Mouse (Mus musculus) limb, embryonic 11.5 days (tissue): Measurements from ENCODE around the gene Tmem108. TPM values are rescaled to one million over a fixed set of nuclear protein-coding genes. Genes with fewer than 3 reads are reported as not detected.
"Not testable (repeated sequence)": the region's sequence is repeated elsewhere in the genome, so short reads cannot be mapped to it uniquely, and the experiment has no call there.

ENCODE experiments used
- ATAC-seq: fragments of 200-750 bp; cut with Nextera tagmentation; 2 replicates; pipeline ENCODE4 v1.8.0; 2017; ENCODE audit warnings: low read depth; ENCODE audit not compliant: insufficient number of reproducible peaks, low FRiP score, low TSS enrichment
- DNase-seq: peaks from one replicate; pipeline ENCODE4 v3.0.0-alpha.2; 2015; ENCODE audit warnings: low spot score
- H3K27ac ChIP-seq: fragments of 300-500 bp; sonication (generic); replicated peaks from 2 replicates; pipeline ENCODE4 v1.5.1; 2014; ENCODE audit warnings: low read depth, mild to moderate bottlenecking, low read length
- H3K27me3 ChIP-seq: fragments of 300-500 bp; sonication (generic); 2 replicates; pipeline ENCODE4 v1.6.1; 2014; ENCODE audit warnings: mild to moderate bottlenecking, low read length, mixed read lengths; ENCODE audit not compliant: control insufficient read depth, insufficient read depth
- H3K36me3 ChIP-seq: fragments of 300-500 bp; sonication (generic); 2 replicates; pipeline ENCODE4 v1.6.1; 2014; ENCODE audit warnings: mild to moderate bottlenecking, low read length, moderate library complexity, mixed read lengths; ENCODE audit not compliant: control insufficient read depth, insufficient read depth
- H3K4me1 ChIP-seq: fragments of 300-500 bp; sonication (generic); 2 replicates; pipeline ENCODE4 v1.6.1; 2014; ENCODE audit warnings: low read length, mixed read lengths; ENCODE audit not compliant: control insufficient read depth, insufficient read depth
- H3K4me2 ChIP-seq: fragments of 300-500 bp; sonication (generic); 2 replicates; pipeline ENCODE4 v1.6.1; 2014; ENCODE audit warnings: low read depth, mild to moderate bottlenecking, moderate library complexity; ENCODE audit not compliant: severe bottlenecking
- H3K4me3 ChIP-seq: fragments of 300-500 bp; sonication (generic); 2 replicates; pipeline ENCODE4 v1.5.1; 2014; ENCODE audit warnings: low read depth, low read length
- H3K9ac ChIP-seq: fragments of 300-500 bp; sonication (generic); 2 replicates; pipeline ENCODE4 v1.6.1; 2014; ENCODE audit warnings: mild to moderate bottlenecking, low read length
- H3K9me3 ChIP-seq: fragments of 300-500 bp; sonication (generic); 2 replicates; pipeline ENCODE4 v1.6.1; 2016; ENCODE audit warnings: low read length; ENCODE audit not compliant: control insufficient read depth
- WGBS: fragments of 180-500 bp; shearing (Covaris S2); extraction: QIAGEN DNeasy Blood & Tissue Kit; methylation state at CpG from one replicate; pipeline ENCODE4 v1.1.7; 2014; 5-methylcytosine and 5-hydroxymethylcytosine counted together
- polyA plus RNA-seq: library from polyadenylated mRNA; unstranded; fragments of >200 nt; fragmentation: Nextera tagmentation; extraction: Ambion mirVana; gene quantifications from 2 replicates; pipeline ENCODE4 v1.2.1, GENCODE M21; 2014

The Tmem108 gene
- polyA plus RNA-seq, 1 experiment from 2014 or later, result 11.9 TPM

DNA sequence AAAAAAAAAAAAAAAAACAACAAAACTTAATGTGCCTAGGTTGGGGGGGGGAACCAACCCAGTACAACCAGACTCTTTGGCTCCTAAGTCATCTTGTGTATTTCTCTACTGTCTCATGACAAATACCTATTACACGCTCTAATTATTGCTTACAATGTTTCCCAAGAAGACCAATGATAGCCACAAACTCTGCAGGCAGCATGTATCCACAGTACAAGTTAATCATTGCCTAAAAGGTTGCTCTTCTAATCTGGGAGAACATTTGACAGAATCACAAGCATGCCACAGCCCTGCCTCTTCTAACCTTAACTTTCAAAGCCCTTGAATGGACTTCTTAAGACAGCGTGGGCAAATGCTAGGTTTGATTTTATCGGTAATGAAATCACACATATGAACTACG lies 88.8 kb downstream of the Tmem108 start:
- H3K4me1 ChIP-seq, result no peaks in the 10 kb centered on the region
- no peak overlapping the region for H3K27ac ChIP-seq
- H3K4me3 ChIP-seq, result no peak overlapping the region
- H3K36me3 ChIP-seq, result no peaks in the 10 kb centered on the region
- H3K27me3 ChIP-seq, result no peaks in the 10 kb centered on the region
- no peak for ATAC-seq
- 91% methylated on average over 4 of the region's 4 CpGs for WGBS
- no peak overlapping the region for H3K4me2 ChIP-seq
- DNase-seq, result no peak
- no peak overlapping the region for H3K9ac ChIP-seq
- H3K9me3 ChIP-seq, result no peaks in the 10 kb centered on the region

DNA sequence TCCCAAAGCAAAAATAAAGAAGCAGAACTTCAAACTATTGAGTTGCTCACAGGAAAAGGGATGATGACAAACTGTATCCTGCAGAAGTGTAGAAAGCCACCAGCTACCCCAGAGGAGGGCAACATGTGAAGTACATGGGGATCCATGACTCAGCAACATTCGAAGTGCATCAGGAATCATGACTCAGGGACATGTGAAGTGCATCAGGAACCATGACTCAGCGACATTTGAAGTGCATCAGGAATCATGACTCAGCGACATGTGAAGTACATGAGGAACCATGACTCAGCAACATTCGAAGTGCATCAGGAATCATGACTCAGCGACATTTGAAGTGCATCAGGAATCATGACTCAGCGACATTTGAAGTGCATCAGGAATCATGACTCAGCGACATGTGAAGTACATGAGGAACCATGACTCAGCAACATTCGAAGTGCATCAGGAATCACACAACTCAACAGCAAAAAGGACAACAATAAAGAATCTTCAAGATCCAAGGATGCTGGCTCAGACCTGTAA lies 91.0 kb downstream of the Tmem108 start:
- H3K27me3 ChIP-seq, H3K4me3 ChIP-seq, H3K27ac ChIP-seq, H3K9me3 ChIP-seq, H3K9ac ChIP-seq, H3K36me3 ChIP-seq, H3K4me1 ChIP-seq, ATAC-seq, H3K4me2 ChIP-seq, DNase-seq: not testable (repeated sequence)
- WGBS, result 93% methylated on average over 8 of the region's 8 CpGs

DNA sequence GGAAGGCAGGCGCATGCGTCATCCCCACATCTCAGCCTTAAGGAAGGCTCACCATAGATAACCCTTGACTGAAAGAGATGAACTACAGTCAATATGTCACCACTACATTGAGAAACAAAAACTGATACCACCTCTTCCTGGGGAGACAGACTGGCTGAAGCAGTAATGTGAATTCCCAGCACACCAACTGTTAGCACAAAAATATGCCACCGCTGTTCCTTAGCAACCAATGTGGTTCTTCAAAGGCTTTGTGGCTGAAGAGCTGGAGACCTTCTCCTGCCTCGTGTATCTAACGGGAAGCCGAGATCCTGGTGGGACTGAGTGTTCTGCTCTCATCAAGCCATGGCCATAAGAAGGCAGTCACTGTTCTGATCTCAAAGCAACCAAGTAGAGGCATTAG lies 92.8 kb downstream of the Tmem108 start:
- H3K4me1 ChIP-seq, result no peaks in the 10 kb centered on the region
- ATAC-seq (no peak), DNase-seq (no peak)
- H3K4me2 ChIP-seq, result no peak overlapping the region
- 87% methylated on average over 6 of the region's 6 CpGs for WGBS
- no peaks in the 10 kb centered on the region for H3K27me3 ChIP-seq
- H3K36me3 ChIP-seq, result no peaks in the 10 kb centered on the region
- H3K27ac ChIP-seq, result no peak overlapping the region
- no peak overlapping the region for H3K4me3 ChIP-seq
- no peaks in the 10 kb centered on the region for H3K9me3 ChIP-seq
- no peak overlapping the region for H3K9ac ChIP-seq

DNA sequence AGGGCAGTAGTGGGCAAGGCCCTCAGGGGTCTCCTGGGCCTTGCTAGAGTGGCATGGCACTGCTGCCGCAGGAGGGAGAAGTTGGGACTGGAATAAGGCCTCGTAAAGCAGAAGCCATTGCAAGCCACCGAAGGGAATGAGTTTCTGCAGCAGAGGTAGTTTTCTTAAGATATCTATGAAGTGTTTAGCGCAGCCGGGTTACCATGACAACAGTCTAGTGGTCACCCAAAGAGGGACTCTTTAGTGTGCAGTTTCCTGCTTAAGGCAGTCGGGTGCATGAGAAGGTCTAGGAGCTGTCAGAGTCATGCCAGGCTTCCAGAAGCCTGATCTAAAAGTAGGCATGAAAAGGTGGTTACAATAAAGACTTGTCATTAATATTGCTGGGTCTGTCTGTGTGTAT lies 95.8 kb downstream of the Tmem108 start:
- Histone ChIP-seq H3K9me3 (no peaks in the 10 kb centered on the region), H3K27ac (no peak overlapping the region), H3K9ac (no peak overlapping the region), H3K4me1 (no peaks in the 10 kb centered on the region), H3K4me3 (no peak overlapping the region), H3K36me3 (no peaks in the 10 kb centered on the region), H3K4me2 (no peak overlapping the region), H3K27me3 (no peaks in the 10 kb centered on the region)
- ATAC-seq (no peak), DNase-seq (no peak)
- 84% methylated on average over 6 of the region's 6 CpGs for WGBS

DNA sequence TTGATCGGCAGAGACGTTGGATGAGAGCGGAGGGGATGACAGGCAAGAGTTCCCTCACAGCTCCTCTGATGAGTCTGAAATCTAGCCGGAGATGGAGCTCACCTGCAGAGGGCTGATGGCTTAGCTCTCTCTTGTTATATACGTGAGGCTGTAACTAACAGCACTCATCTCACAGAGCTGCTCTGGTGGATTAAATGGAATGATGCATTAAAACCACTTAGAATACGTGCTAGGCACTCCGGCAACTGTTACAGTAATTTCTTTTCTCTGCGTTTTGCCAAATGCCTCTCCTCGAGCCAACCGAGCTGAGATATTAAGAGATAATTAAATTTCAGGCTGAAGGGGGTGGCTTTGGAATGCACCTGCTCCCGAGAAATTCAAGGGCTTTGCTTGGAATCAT lies 97.5 kb downstream of the Tmem108 start:
- Histone ChIP-seq H3K9ac (no peak overlapping the region), H3K4me2 (no peak overlapping the region), H3K4me3 (no peak overlapping the region), H3K36me3 (no peaks in the 10 kb centered on the region), H3K9me3 (no peaks in the 10 kb centered on the region), H3K27ac (no peak overlapping the region), H3K4me1 (no peaks in the 10 kb centered on the region), H3K27me3 (no peaks in the 10 kb centered on the region)
- WGBS, result 91% methylated on average over 11 of the region's 11 CpGs
- ATAC-seq (no peak), DNase-seq (no peak)

DNA sequence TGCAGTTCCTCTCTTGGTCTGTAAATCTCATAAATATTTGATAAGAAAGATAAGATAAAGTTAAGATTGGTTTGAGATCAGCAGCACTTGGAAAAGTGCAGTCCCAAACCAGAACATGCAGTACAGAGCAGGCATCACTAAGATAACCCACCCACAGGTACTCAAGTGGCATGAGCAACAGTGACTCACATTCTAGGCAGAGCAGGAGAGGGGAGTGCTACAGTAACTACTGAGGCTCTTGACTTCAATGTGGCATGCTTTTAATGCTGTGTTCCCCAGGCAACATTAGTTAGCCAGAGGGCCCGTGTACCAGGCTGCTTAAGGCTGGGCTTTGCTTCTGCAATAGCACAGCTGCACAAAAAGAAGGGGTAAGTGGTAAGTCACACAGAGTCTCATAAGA lies 99.8 kb downstream of the Tmem108 start:
- DNase-seq (no peak), ATAC-seq (no peak)
- Histone ChIP-seq H3K4me3 (no peak overlapping the region), H3K4me1 (0 out of 2 replicates have a peak, but pooled peaks cover 4% of the 10 kb centered on the region), H3K27ac (no peak overlapping the region), H3K27me3 (no peaks in the 10 kb centered on the region), H3K9me3 (no peaks in the 10 kb centered on the region), H3K36me3 (no peaks in the 10 kb centered on the region), H3K4me2 (no peak overlapping the region), H3K9ac (no peak overlapping the region)
- WGBS, result 86% methylated on average over 1 of the region's 1 CpGs

DNA sequence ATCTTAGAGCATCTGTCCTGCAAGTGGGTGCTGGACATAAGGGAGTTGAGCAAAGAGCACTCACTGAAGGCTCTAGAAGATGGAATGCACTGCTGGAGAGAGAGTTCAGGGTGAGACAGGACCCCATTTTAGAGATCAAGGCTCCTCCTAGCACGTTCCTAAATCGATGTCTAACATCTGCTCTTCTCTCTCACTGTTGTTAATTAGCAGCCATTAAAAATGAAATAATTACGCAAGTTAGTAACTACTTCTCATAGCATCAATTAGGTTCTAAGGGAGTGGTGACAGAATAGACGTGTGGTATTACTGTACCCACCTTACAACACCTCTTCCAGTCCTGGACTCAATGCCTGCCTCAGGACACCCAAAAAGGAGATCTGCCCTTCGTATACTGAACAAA lies 103.7 kb downstream of the Tmem108 start:
- no peak overlapping the region for H3K4me2 ChIP-seq
- no peak overlapping the region for H3K9ac ChIP-seq
- WGBS, result 58% methylated on average over 5 of the region's 5 CpGs
- no peak overlapping the region for H3K27ac ChIP-seq
- H3K9me3 ChIP-seq, result no peaks in the 10 kb centered on the region
- DNase-seq (no peak), ATAC-seq (no peak)
- H3K4me3 ChIP-seq, result no peak overlapping the region
- H3K4me1 ChIP-seq, result peaks cover 30% of the 10 kb centered on the region
- no peaks in the 10 kb centered on the region for H3K36me3 ChIP-seq
- no peaks in the 10 kb centered on the region for H3K27me3 ChIP-seq

DNA sequence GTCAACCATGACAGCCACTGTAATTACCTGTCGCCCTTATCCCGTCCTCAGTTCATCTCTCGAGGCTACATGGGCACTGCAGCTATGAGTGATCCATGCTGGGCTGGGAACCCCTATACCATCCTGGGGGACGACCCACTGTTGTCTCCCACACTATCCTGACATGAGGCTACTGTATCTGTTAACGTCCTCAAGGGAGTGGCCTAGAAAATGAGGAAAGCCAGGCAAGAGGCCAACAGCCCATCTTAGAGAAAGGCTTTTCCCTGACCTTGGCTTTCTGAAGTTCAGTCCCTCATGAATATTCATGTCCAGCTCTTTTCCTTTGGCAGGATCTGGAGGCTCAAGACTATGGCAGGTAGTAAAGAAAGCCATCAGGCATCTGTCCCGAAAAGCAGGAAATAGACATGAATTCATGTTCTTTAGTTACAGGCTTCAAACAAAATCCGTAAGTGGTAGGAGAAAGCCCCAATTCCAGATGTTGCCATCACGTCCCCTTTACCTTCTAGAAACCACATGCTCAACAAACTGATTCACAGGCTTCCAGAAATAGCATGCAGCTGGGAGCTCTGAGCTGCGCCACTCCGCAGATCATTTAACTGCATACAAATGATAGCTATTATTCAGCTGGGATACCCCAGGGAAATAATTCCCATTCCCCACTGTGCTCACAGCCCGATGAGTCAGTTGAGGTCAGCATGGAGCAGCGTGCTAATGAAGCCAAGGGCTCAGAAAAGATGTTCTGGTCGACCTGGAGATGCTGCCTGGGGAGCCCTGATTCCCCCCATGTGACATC lies 104.3 kb downstream of the Tmem108 start:
- H3K4me3 ChIP-seq, result no peak overlapping the region
- peaks cover 33% of the 10 kb centered on the region for H3K4me1 ChIP-seq
- no peaks in the 10 kb centered on the region for H3K9me3 ChIP-seq
- no peak for ATAC-seq
- DNase-seq, result no peak
- no peak overlapping the region for H3K4me2 ChIP-seq
- no peaks in the 10 kb centered on the region for H3K27me3 ChIP-seq
- no peak overlapping the region for H3K9ac ChIP-seq
- no peak overlapping the region for H3K27ac ChIP-seq
- WGBS, result 38% methylated on average over 13 of the region's 13 CpGs
- no peaks in the 10 kb centered on the region for H3K36me3 ChIP-seq
